Mouse (Mus musculus) adrenal gland, adult 2 months (tissue): ENCODE measurements around the gene Rnf168. TPM values are rescaled to one million over a fixed set of nuclear protein-coding genes. Genes with fewer than 3 reads are reported as not detected.
"Not testable (repeated sequence)": the region's sequence is repeated elsewhere in the genome, so short reads cannot be mapped to it uniquely, and the experiment has no call there.

Source experiments
- DNase-seq: peaks from one replicate; pipeline ENCODE4 v3.0.0; 2021
- long read RNA-seq: library from polyadenylated mRNA; stranded (forward); transcript quantifications from one replicate; pipeline ENCODE4 v2.0.0, GENCODE M21; 2021
- polyA plus RNA-seq: library from polyadenylated mRNA; depleted of rRNA; stranded (reverse); fragments of >200 nt; gene quantifications from 2 replicates; pipeline ENCODE4 v1.2.3, GENCODE M21; 2012; rRNA removed
- total RNA-seq, 2 experiments: library from RNA; stranded (reverse); gene quantifications; 2 replicates each; pipeline ENCODE4 v1.2.3; 2021

Gene Rnf168
- total RNA-seq = 10 to 100 TPM; 20.4 to 24.8 TPM
- 9.2 and 11.3 TPM in 2 replicates for polyA plus RNA-seq
- long read RNA-seq, partial matches to known transcripts = 0 of 4 reads
- long read RNA-seq, other reads (novel, unspliced or antisense) = 0 of 4 reads

- DNase-seq = peak; percentile 95
Observed at GRCm38 (mm10) chr16:32277308-32278256, at the start of gene Rnf168. TSS of gene Rnf168 (plus strand) at chr16:32277459.

- DNase-seq = peak; percentile 81
Observed at GRCm38 (mm10) chr16:32232050-32232449, 45.2 kb upstream of the Rnf168 start.

DNA sequence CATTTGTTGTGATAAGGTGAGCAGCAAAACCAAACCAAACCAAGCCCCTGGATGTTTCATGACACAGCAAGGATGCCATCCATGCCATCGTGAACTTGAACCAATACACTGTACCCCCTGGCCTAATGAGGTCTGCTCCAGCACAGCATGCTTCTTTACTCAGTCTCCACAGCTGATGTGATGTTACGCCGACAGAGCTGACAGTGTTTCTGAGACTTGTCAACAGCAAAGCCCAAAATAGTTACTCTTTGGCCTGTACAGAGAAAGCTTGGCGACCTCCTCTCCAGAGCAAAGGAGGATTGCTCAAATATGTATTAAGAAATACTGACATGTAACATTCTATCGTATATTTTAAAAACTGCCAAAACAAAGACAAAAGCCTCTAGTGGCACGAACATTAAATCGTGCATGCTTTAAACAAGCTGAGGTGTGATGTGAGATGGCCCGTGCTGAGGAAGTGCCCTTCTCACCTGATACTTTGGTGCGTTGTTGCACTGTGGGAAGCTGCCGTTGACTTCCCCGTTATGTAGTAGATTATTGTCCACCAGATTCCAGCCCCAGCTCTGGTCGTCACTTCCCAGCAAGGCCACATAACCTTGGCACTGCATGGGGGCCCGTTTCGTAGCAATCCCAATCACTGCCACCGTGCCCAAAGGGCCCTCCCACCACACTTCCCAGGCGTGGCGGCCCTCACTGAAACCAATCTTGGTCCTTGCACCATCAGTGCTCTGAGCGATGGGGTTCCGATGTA is 39.2 kb upstream of the Rnf168 start:
- peak; percentile 51 for DNase-seq

DNA sequence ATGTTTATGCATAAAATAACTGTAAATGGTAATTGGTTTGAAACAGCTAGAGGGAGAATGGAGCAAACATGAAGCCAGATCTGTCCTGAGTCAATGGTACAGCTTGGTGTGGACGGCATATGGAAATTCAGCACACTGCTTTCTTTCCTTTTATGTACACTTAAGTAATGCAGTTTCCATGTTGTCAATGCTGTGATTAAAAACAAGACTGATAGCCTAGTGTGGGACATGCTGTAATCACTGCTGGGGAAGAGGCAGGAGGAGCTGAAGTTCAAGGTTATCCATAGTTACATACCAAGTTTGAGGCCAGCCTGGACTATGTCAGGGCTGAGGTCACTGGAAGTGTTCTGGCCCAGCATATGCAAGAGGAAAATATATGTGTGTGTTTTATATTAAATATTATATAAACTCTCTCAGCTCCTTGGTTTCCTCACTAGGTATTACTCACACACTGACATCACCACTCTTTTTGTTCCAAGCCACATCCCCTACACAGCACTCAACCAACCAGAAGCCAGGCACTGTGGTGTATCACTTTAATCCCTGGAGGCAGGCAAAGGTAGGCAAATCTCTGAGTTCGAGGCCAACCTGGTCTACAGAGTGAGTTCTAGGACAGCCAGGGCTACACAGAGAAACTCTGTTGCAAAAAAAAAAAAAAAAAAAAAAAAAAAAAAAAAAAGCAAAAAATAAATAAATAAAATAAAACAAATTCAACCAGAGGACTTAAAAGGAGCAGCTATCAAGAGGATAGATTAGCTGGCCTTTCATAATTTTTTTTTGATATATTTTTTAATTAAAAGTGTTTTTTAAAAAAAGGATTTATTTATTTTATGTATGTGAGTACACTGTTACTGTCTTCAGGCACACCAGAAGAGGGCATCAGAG is 37.6 kb upstream of the Rnf168 start:
- DNase-seq = peak; percentile 40

DNA sequence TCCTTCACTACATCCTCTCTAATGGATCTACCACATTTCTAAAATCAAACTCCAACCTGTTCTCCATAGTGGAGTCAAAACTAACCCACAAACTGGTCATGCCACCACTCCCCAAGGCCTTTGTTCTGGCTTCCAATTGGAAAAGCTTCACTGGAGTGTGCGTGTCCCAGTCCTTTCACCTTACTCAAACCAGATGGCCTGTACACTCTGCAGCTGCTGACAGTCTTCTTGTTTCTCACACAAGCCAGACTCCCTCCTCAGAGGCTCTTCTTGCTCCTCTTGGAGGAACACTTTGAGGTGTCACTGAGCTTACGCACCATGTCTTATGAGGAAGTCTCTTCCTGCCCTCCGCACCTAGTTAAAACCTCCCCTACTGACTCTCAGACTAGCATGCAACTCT is 33.4 kb upstream of the Rnf168 start:
- no peak for DNase-seq

DNA sequence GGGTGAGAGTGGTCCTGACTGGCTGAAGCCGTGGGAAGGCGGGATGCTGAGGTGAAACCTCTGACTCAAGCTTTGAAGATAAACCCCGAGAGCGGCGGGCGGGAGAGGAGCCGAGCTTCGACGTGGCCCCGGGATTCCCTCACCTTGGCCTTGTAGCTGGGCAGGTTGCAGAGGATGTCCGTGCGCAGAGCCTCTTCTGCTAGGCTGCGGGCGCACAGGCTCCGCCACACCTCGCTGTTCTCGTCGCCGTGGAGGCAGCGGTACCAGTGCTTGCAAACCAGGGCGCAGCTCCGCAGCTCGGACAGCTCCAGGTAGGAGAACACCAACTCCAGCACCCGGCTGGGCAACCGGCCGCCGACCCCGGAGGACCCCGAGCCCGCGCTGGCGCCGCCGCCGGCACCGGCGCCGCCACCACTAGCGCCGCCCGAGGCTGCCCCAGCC is 30.9 kb upstream of the Rnf168 start:
- DNase-seq = peak; percentile 71

DNA sequence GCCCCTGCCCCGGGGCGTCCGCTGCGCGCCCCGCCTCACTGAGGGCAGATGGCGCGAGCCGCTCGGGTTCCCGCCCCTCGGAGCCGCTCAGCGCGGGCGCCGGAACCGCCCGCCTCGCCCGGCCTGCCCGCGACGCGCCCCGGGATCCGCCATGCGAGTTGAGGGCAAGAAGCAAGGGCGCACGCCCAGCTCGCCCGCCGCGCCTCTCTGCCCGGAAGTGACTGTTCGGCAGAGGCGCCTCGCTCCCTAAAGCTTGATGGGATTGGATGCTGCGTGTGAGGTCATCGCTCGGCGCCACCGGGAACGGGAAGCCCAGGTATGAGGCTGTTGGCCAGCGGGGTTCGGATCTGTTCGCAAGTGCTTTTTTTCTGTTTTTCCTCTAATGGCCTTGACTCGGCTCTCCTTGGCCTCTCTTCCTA is 30.3 kb upstream of the Rnf168 start, which contains the start of the genes Fbxo45 and Wdr53:
TSS of gene Fbxo45 (minus strand) at position 207 of the 419 bp plus-strand sequence.
TSS of gene Wdr53 (plus strand) at position 276 of the 419 bp plus-strand sequence.
- DNase-seq = peak; percentile 99

- peak; percentile 22 for DNase-seq
Observed at GRCm38 (mm10) chr16:32264225-32264624, 13.0 kb upstream of the Rnf168 start.

DNA sequence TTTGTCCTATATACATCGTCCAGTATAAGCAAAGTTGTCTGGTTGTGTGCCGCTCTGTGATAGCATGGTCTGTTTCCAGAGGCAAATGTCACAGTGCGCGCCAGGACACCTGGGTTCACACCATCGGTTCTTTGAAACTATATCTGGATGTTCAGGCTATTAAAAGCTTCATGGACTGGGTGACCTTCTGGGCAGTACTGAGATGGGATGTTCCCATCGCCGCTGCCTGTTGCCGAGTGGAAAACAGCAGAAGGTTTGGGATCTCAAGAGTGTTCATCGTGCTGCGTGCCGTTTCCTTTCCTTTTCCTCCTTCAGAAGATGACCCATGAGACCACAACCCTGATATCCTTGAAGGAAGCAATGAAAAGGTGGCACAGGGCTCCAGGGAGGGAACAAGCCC is 6.0 kb upstream of the Rnf168 start, which contains the start of gene Smco1:
TSS of gene Smco1 (plus strand) at position 178 of the 400 bp plus-strand sequence.
- no peak for DNase-seq

- no peak for DNase-seq
Observed at GRCm38 (mm10) chr16:32273338-32273737, 3.9 kb upstream of the Rnf168 start.

DNA sequence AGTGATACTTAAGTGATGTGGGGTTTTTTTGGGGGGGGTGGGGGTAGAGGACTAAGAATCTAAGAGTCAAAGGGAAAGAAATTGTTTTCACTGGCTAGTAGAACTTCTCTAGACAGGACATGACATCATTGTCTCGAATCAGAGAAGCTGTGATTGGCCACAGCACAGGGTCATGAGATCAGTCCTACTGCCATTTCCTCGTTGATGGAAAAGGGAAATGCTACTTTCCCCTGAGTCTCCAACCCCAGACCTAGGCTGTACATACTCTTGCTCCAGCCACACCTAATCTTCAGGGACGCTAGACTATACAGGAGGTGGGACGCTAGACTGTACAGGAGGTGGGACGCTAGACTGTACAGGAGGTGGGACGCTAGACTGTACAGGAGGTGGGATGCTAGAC is 2.2 kb upstream of the Rnf168 start:
- no peak for DNase-seq

DNA sequence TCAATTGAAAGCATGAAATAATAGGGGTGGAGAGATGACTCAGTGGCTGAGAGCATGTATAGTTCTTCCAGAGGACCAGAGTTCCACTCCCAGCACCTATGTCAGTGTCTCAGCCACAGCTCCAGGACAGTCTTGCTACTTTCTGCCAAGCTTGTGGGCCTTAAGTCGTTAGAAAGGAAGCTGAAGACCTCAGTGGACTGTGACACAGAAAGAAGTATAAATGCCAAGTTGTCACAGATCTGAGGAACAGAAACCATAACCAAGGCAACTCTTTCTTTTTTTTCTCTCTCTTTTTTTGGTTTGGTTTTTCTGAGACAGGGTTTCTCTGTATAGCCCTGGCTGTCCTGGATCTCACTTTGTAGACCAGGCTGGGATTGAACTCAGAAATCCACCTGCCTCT is 1.4 kb upstream of the Rnf168 start:
- no peak for DNase-seq

GRCm38 (mm10) chr16:32278396-32278795 is 1.1 kb downstream of the Rnf168 start:
- DNase-seq = peak; percentile 19

- DNase-seq = no peak
Observed at GRCm38 (mm10) chr16:32280211-32280610, 3.0 kb downstream of the Rnf168 start.

- DNase-seq = no peak
Observed at GRCm38 (mm10) chr16:32282608-32283007, 5.3 kb downstream of the Rnf168 start.

GRCm38 (mm10) chr16:32291821-32292220 is 14.6 kb downstream of the Rnf168 start:
- DNase-seq = no peak

DNA sequence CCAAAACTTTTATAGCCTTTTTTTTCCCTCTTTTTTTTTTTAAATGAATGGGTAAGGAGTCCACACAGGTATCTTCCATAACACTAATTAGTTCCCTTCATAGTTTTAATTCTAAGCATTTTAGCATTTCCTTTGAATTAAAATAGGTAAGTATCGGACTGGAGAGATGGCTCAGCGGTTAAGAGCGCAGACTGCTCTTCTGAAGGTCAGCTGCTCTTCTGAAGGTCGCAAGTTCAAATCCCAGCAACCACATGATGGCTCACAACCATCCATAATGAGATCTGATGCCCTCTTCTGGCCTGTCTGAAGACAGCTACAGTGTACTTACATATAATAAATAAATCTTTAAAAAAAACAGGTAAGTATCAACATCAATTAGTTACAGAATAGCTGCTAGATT is 22.4 kb downstream of the Rnf168 start:
- not testable (repeated sequence) for DNase-seq

DNA sequence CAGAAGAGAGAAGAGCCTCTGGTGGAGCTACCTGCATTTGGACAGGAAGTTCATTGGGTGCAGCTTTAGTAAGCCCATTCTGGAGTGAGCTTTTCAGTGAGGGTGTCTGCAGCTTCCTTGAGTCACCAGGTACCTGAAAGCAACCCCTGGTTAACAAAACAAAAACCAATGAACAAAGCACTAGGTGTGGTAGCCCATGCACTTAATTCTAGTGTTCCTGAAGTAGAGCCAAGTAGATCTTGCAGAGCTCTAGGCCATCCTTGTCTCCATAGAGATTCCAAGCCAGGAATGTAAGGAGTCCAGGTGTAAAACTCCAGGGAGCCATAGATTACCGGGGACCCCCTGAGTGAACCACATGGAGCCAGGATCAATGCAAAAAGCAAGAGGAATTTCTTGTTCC is 25.8 kb downstream of the Rnf168 start:
- no peak for DNase-seq

DNA sequence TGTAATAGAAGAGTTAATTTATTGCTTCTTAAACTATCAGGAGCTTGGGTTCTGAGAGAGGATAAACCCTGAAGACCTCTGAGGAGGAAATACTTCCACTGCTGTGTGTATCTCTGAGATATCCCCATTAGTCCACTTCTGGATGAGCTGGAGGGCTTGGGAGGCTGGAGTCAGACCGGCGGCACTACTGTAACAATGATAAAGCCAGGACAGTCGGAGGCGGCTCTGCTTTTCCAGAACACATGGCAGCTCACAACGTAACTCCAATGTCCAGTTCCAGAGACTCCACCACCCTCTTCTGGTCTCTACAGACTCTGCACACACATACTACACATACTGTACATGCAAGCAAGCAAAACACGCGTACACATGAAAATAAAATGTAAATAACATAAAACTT is 26.6 kb downstream of the Rnf168 start:
- DNase-seq = no peak

DNA sequence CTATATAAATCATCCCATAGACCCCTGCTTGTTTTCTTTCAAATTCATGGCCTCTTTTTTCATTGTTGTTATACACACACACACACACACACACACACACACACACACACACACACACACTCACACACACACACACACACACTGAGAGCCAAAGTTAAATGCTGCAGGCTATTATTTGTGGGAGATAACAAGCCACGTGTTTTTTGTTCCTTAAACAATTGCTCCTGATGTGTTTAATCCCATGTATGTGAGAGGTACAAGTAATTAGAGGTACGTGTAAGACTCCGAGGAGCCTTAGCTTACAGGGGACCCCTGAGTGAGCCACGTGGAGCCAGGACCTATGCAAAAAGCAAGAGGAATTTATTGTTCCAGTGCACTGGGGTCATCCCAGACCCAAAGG is 34.7 kb downstream of the Rnf168 start:
- no peak for DNase-seq

DNA sequence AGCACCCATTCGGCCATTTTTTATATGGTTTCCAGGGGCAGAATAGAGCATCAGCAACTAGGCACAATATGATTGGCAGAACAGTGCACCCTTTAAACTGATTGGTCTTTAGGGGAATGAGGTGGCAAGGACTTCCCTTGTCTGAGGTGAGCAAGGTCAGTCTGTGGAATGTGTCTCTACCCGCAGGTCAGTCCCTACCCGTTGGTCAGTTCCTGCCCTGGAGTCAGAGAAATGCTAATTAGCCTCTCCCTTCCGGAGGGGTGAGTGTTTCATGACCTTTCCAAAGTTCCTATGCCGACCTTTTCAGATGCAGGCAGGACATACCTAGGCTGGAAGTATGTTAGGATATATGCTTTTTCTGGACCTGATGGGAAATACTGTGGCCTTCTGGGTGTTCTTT is 35.1 kb downstream of the Rnf168 start:
- no peak for DNase-seq
